Mouse (Mus musculus) ES-Bruce4 (cell line): ENCODE results near the gene Zfpm1. TPM values are rescaled to one million over a fixed set of nuclear protein-coding genes. Genes with fewer than 3 reads are reported as not detected.

Experiments used
- H3K27ac ChIP-seq: 2 replicates; pipeline ENCODE4 v1.5.1; 2012; ENCODE audit warnings: low read length, inconsistent platforms; ENCODE audit not compliant: insufficient read depth
- H3K27me3 ChIP-seq: 2 replicates; pipeline ENCODE4 v1.6.1; 2012; ENCODE audit warnings: mild to moderate bottlenecking, low read length, inconsistent platforms; ENCODE audit not compliant: control insufficient read depth, poor library complexity, insufficient read depth, severe bottlenecking
- H3K36me3 ChIP-seq: 2 replicates; pipeline ENCODE4 v1.6.1; 2012; ENCODE audit warnings: inconsistent platforms, mild to moderate bottlenecking, low read length, moderate library complexity; ENCODE audit not compliant: control insufficient read depth, poor library complexity, insufficient read depth, severe bottlenecking
- H3K4me1 ChIP-seq: one replicate; pipeline ENCODE4 v1.8.1; 2011; ENCODE audit warnings: low read length; ENCODE audit not compliant: control insufficient read depth, insufficient read depth
- H3K4me3 ChIP-seq: 2 replicates; pipeline ENCODE4 v1.5.1; 2011; ENCODE audit warnings: low read depth, mild to moderate bottlenecking, low read length
- H3K9ac ChIP-seq: 2 replicates; pipeline ENCODE4 v1.6.1; 2012; ENCODE audit warnings: low read depth, mild to moderate bottlenecking, inconsistent platforms; ENCODE audit not compliant: poor library complexity, severe bottlenecking
- H3K9me3 ChIP-seq: replicated peaks from 2 replicates; pipeline ENCODE4 v1.6.1; 2012; ENCODE audit warnings: mild to moderate bottlenecking, low read length, inconsistent platforms; ENCODE audit not compliant: control insufficient read depth, poor library complexity, insufficient read depth, severe bottlenecking
- CTCF ChIP-seq: IDR thresholded peaks from one replicate; pipeline ENCODE4 v1.8.1; 2011; ENCODE audit warnings: low read depth, low read length
- EP300 ChIP-seq: IDR thresholded peaks from 2 replicates; pipeline ENCODE4 v1.6.1; 2011; ENCODE audit warnings: low read depth, low read length; ENCODE audit not compliant: insufficient read depth
- POLR2A ChIP-seq: IDR thresholded peaks from one replicate; pipeline ENCODE4 v1.8.1; 2011; ENCODE audit warnings: low read length; ENCODE audit not compliant: insufficient read depth
- polyA plus RNA-seq: library from polyadenylated mRNA; stranded (reverse); fragments of >200 nt; gene quantifications from 2 replicates; pipeline ENCODE4 v1.2.4, GENCODE M21; 2011; ENCODE audit warnings: low read depth; ENCODE audit not compliant: missing spikeins, insufficient read depth, insufficient read length

Zfpm1 gene
- polyA plus RNA-seq, 1 experiment: 15.5 TPM

DNA sequence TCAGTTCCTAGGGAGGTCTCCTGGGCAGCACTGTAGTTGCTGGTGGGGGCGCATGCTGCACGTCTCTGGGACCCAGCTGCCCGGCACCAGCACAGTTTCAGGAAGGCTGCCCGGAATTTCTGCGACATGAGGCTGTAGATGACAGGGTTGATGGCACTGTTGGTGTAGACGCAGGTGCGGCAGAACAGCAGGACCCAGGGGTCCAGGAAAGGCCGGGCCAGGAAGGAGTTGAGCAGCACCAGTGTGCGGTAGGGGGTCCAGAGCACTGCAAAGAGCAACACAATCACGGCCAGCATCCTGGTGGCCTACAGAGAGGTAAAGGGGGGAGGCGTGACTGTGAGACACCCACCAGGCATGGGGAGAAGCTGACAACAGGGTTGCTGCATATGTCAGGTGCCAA is 75.3 kb downstream of the Zfpm1 start:
- no peaks in the 10 kb centered on the region for H3K36me3 ChIP-seq
- TF ChIP-seq EP300 (no peak), POLR2A (no peak), CTCF (no peak)
- no peak overlapping the region for H3K4me3 ChIP-seq
- H3K9me3 ChIP-seq: no peaks in the 10 kb centered on the region
- peaks cover under 1% of the 10 kb centered on the region for H3K4me1 ChIP-seq
- no peak overlapping the region for H3K9ac ChIP-seq
- H3K27ac ChIP-seq: no peak overlapping the region
- no peaks in the 10 kb centered on the region for H3K27me3 ChIP-seq

DNA sequence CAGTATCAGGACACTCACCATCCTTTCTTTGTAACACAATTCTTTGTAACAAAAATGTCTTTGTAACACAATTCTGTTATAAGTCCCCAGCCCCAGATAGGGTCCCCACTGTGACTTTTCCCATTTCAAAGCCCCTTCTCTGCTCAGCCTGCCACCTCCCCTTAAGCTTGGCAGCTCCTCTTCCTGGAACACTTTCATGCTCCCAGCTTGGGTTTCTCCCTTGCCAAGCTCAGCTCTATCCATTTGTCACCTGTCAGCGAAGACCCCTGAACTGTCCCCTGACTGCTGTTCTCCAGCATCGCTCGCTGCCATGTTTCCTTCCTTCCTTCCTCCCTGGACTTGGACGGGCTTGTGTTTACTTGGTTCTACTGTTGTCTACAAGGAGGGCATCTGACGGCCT is 75.7 kb downstream of the Zfpm1 start:
- H3K36me3 ChIP-seq: no peaks in the 10 kb centered on the region
- no peaks in the 10 kb centered on the region for H3K9me3 ChIP-seq
- H3K4me3 ChIP-seq: no peak overlapping the region
- H3K4me1 ChIP-seq: no peaks in the 10 kb centered on the region
- H3K9ac ChIP-seq: no peak overlapping the region
- no peak overlapping the region for H3K27ac ChIP-seq
- TF ChIP-seq CTCF: no peak
- TF ChIP-seq POLR2A: no peak
- TF ChIP-seq EP300: no peak
- no peaks in the 10 kb centered on the region for H3K27me3 ChIP-seq

DNA sequence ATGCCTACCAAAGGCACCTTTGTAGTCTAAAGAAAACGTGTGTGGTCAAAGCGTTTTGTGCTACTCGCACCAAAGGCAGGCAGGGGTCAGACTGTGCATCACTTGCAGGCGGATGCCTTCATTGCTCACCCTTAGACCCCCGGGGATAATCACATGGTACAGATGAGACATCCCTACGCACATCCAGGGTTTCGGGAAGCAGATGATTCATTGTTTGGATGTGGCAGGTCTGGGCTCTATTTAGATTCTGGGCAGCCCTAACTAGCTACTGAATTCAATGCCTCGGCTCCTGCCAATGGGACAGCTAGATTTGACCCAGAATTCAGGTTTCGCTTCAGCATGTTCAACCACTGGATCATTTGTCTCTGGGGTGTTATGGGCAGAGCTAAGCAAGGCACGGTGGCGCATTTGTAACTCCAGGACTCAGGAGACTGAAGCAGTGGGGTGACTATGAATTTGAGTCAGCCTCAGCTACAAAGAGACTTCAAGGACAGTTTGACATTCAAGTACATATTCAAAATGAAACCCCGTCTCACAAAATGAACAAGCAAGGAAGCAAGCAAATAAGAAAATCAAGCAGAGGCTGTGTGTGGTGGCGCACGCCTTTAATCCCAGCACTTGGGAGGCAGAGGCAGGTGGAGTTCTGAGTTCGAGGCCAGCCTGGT is 77.3 kb downstream of the Zfpm1 start:
- Histone ChIP-seq H3K4me1 (no peaks in the 10 kb centered on the region), H3K9me3 (no peaks in the 10 kb centered on the region), H3K4me3 (no peak overlapping the region), H3K27ac (no peak overlapping the region), H3K27me3 (no peaks in the 10 kb centered on the region), H3K36me3 (no peaks in the 10 kb centered on the region), H3K9ac (no peak overlapping the region)
- TF ChIP-seq EP300 (no peak), CTCF (no peak), POLR2A (no peak)

DNA sequence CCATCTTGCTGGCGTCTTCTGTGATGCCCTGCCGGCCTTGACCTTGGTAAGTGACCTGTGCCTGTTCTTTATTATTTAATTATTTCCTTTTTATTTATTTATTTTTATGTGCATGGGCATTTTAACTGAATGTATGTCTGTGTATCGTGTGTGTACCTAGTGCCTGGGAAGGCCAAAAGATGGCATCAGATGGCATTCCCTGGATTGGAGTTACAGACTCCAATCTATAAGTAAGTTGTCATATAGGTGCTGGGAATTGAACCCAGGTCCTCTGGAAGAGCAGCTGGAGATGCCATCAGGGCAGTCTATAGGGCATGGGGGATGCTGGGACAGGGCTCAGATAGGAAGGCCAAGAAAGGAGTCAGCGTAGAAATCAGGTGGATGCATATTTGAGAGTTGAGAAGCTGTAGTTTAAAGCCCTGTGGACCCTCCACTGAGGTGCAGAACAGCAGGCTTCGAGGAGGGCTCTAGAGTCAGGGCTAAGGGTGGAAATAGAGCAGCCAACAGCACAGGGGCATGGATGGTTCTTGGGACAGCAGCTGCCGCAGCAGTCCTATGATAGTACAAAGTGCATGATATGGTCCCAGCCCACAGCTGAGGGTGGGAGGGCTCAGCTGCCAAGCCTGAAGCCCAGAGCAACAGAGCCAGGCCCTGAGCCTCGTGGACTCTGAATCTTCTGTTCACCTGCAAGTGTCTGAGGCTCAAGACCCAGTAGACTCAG is 78.9 kb downstream of the Zfpm1 start, which contains the start of gene Trhr2:
Gene Trhr2 (minus strand): TSS at position 51 of the 721 bp plus-strand sequence.
- TF ChIP-seq POLR2A: no peak
- TF ChIP-seq EP300: no peak
- Histone ChIP-seq H3K9me3 (no peaks in the 10 kb centered on the region), H3K36me3 (no peaks in the 10 kb centered on the region), H3K4me1 (no peaks in the 10 kb centered on the region), H3K4me3 (no peak within 1 kb of the TSS), H3K9ac (no peak within 1 kb of the TSS), H3K27me3 (no peaks in the 10 kb centered on the region), H3K27ac (no peak within 1 kb of the TSS)

GRCm38 (mm10) chr8:122362271-122362670 is 80.3 kb downstream of the Zfpm1 start:
- Histone ChIP-seq H3K36me3 (no peaks in the 10 kb centered on the region), H3K4me1 (no peaks in the 10 kb centered on the region), H3K9ac (no peak overlapping the region), H3K4me3 (no peak overlapping the region), H3K9me3 (no peaks in the 10 kb centered on the region), H3K27me3 (no peaks in the 10 kb centered on the region), H3K27ac (no peak overlapping the region)
- TF ChIP-seq CTCF (no peak), EP300 (no peak), POLR2A (no peak)

GRCm38 (mm10) chr8:122362967-122363366 is 81.0 kb downstream of the Zfpm1 start:
- Histone ChIP-seq H3K9ac (no peak overlapping the region), H3K27ac (no peak overlapping the region)
- TF ChIP-seq EP300: no peak
- no peak for TF ChIP-seq POLR2A
- no peak for TF ChIP-seq CTCF

More at GRCm38 (mm10) chr8:122362967-122363366, 81.0 kb downstream of the Zfpm1 start:
- H3K36me3 ChIP-seq: no peaks in the 10 kb centered on the region
- no peaks in the 10 kb centered on the region for H3K4me1 ChIP-seq
- no peak overlapping the region for H3K4me3 ChIP-seq
- no peaks in the 10 kb centered on the region for H3K27me3 ChIP-seq
- H3K9me3 ChIP-seq: no peaks in the 10 kb centered on the region
